Mouse (Mus musculus) CH12.LX (cell line): ENCODE data around the gene Aldh1a2. TPM values are rescaled to one million over a fixed set of nuclear protein-coding genes. Genes with fewer than 3 reads are reported as not detected.

Experiments used
- DNase-seq: peaks from one replicate; pipeline ENCODE4 v3.0.0-alpha.2; 2013; ENCODE audit errors: extremely low read depth
- H3K27ac ChIP-seq: 2 replicates; pipeline ENCODE4 v1.5.1; 2012; ENCODE audit warnings: low read depth, mild to moderate bottlenecking, control low read depth, moderate library complexity; ENCODE audit not compliant: insufficient read depth
- H3K27me3 ChIP-seq: replicated peaks from 2 replicates; pipeline ENCODE3; 2012; ENCODE audit warnings: inconsistent platforms
- H3K36me3 ChIP-seq, 2 experiments: replicated peaks in 1 of 2; 2 replicates each; pipeline versions ENCODE3 to v1.6.1; 2012; ENCODE audit warnings: inconsistent platforms in 1 of 2, low read length in 1 of 2, mild to moderate bottlenecking in 1 of 2, mixed read lengths in 1 of 2, moderate library complexity in 1 of 2; ENCODE audit not compliant: control insufficient read depth in 1 of 2, insufficient read depth in 1 of 2
- H3K4me1 ChIP-seq, 2 experiments: 2 replicates each; pipeline ENCODE4 v1.6.1; 2012; ENCODE audit warnings: inconsistent platforms in 1 of 2, moderate library complexity in 1 of 2; ENCODE audit not compliant: insufficient read depth in 2 of 2, control insufficient read depth in 1 of 2
- H3K4me2 ChIP-seq: 2 replicates; pipeline ENCODE4 v1.6.1; 2012; ENCODE audit warnings: low read depth, mild to moderate bottlenecking, control low read depth; ENCODE audit not compliant: poor library complexity, insufficient read depth, severe bottlenecking
- H3K4me3 ChIP-seq, 3 experiments: fragments of 150-350 bp in 1 of 3; sonication (generic) in 1 of 3; replicated peaks in 1 of 3; 2 replicates each; pipeline versions ENCODE3 to v1.5.1; 2011 to 2012; ENCODE audit warnings: low read depth in 2 of 3, low read length in 2 of 3, mild to moderate bottlenecking in 2 of 3, moderate library complexity in 2 of 3, control low read depth in 1 of 3, improper control_type of control experiment in 1 of 3, inconsistent platforms in 1 of 3, mixed read lengths in 1 of 3; ENCODE audit not compliant: poor library complexity in 1 of 3
- H3K79me2 ChIP-seq: replicated peaks from 2 replicates; pipeline ENCODE4 v1.6.1; 2012; ENCODE audit warnings: mild to moderate bottlenecking, moderate library complexity; ENCODE audit not compliant: control insufficient read depth, poor library complexity, insufficient read depth, severe bottlenecking; ENCODE audit errors: extremely low read depth
- H3K9ac ChIP-seq: 2 replicates; pipeline ENCODE4 v1.6.1; 2012; ENCODE audit warnings: low read depth, mild to moderate bottlenecking, control low read depth, moderate library complexity; ENCODE audit not compliant: insufficient read depth
- H3K9me3 ChIP-seq: replicated peaks from 2 replicates; pipeline ENCODE3; 2012; ENCODE audit warnings: low read length, inconsistent platforms, mixed read lengths
- CHD2 ChIP-seq: IDR thresholded peaks from 2 replicates; pipeline ENCODE4 v1.6.1; 2011; ENCODE audit warnings: low read length, improper control_type of control experiment
- ETS1 ChIP-seq: conservative IDR thresholded peaks from 2 replicates; pipeline ENCODE4 v1.6.1; 2012; ENCODE audit warnings: low read depth, mild to moderate bottlenecking, inconsistent platforms, low read length, improper control_type of control experiment, moderate library complexity
- JUN ChIP-seq: IDR thresholded peaks from 2 replicates; pipeline ENCODE4 v1.6.1; 2011; ENCODE audit warnings: low read depth, mild to moderate bottlenecking, low read length, improper control_type of control experiment, moderate library complexity; ENCODE audit not compliant: insufficient read depth
- MAFK ChIP-seq: IDR thresholded peaks from 2 replicates; pipeline ENCODE4 v1.6.1; 2011; ENCODE audit warnings: low read length, improper control_type of control experiment; ENCODE audit not compliant: insufficient replicate concordance
- MAZ ChIP-seq: IDR thresholded peaks from 2 replicates; pipeline ENCODE4 v1.6.1; 2012; ENCODE audit warnings: low read depth, mild to moderate bottlenecking, inconsistent platforms, low read length, improper control_type of control experiment, moderate library complexity
- MEF2A ChIP-seq: IDR thresholded peaks from 2 replicates; pipeline ENCODE4 v1.6.1; 2014; ENCODE audit warnings: low read depth, mild to moderate bottlenecking, inconsistent platforms, low read length, improper control_type of control experiment, borderline replicate concordance
- MYC ChIP-seq: IDR thresholded peaks from 2 replicates; pipeline ENCODE4 v1.6.1; 2011; ENCODE audit warnings: low read depth, mild to moderate bottlenecking, improper control_type of control experiment, low read length
- NRF1 ChIP-seq: IDR thresholded peaks from 2 replicates; pipeline ENCODE4 v1.6.1; 2014; ENCODE audit warnings: low read depth, mild to moderate bottlenecking, inconsistent platforms, low read length, improper control_type of control experiment, moderate library complexity
- PAX5 ChIP-seq: IDR thresholded peaks from 2 replicates; pipeline ENCODE4 v1.6.1; 2012; ENCODE audit warnings: low read length, inconsistent platforms, mixed read lengths
- POLR2A ChIP-seq: IDR thresholded peaks from 2 replicates; pipeline ENCODE4 v1.6.1; 2011; ENCODE audit warnings: low read depth, mild to moderate bottlenecking, improper control_type of control experiment, low read length
- RAD21 ChIP-seq: IDR thresholded peaks from 2 replicates; pipeline ENCODE4 v1.6.1; 2011; ENCODE audit warnings: low read depth, mild to moderate bottlenecking, low read length, improper control_type of control experiment, moderate library complexity
- TBP ChIP-seq: conservative IDR thresholded peaks from 2 replicates; pipeline ENCODE4 v1.6.1; 2011; ENCODE audit warnings: low read depth, low read length, improper control_type of control experiment
- USF1 ChIP-seq: IDR thresholded peaks from 2 replicates; pipeline ENCODE4 v1.6.1; 2014; ENCODE audit warnings: low read depth, mild to moderate bottlenecking, inconsistent platforms, low read length, improper control_type of control experiment
- USF2 ChIP-seq: conservative IDR thresholded peaks from 2 replicates; pipeline ENCODE4 v1.6.1; 2011; ENCODE audit warnings: low read depth, low read length, improper control_type of control experiment
- ZMIZ1 ChIP-seq: IDR thresholded peaks from 2 replicates; pipeline ENCODE4 v1.6.1; 2012; ENCODE audit warnings: low read depth, mild to moderate bottlenecking, inconsistent platforms, low read length, improper control_type of control experiment
- ZNF384 ChIP-seq: IDR thresholded peaks from 2 replicates; pipeline ENCODE4 v1.6.1; 2012; ENCODE audit warnings: low read depth, low read length, improper control_type of control experiment, inconsistent platforms
- dilution Hi-C: fragments of 300-500 bp; cut with MboI; formaldehyde crosslinking; loops from 2 replicates; pipeline ENCODE4 v1.14.3; 2020; ENCODE audit warnings: low sequenced_read_pairs; ENCODE audit not compliant: extremely low pct_unique_long_range_greater_than_20kb, extremely low pct_ligation_motif_present
- in situ Hi-C: fragments of 300-500 bp; cut with MboI; formaldehyde crosslinking; loops from 3 replicates; pipeline ENCODE4 v1.14.3; 2019; ENCODE audit warnings: low sequenced_read_pairs, low pct_ligation_motif_present, low pct_unique_long_range_greater_than_20kb, mixed read lengths
- polyA plus RNA-seq: library from polyadenylated mRNA; unstranded; fragments of >175 nt; gene quantifications from 2 replicates; pipeline ENCODE4 v1.2.1, GENCODE M21; 2012; ENCODE audit warnings: low read depth; ENCODE audit not compliant: insufficient read length
- total RNA-seq, 2 experiments: library from RNA; depleted of rRNA; stranded (reverse); fragments of 300-350 nt in 1 of 2; fragments of >200 nt in 1 of 2; gene quantifications; 2 replicates each; pipeline ENCODE4 v1.2.3; 2012 to 2014

The Aldh1a2 gene
- total and polyA plus RNA-seq, 3 experiments = 0.77 to 11.9 (median 1.4) TPM

GRCm38 (mm10) chr9:71219161-71219560 is 3.6 kb downstream of the Aldh1a2 start:
- in situ Hi-C loops (loop anchor here (10.0 to 25.0 kb wide), 3 partner anchors 96 to 393 kb away; no protein-coding TSS in a partner anchor), dilution Hi-C loops (no loop called here)
- H3K9me3 ChIP-seq = peaks cover 13% of the 10 kb centered on the region
- H3K27ac ChIP-seq = no peak overlapping the region
- DNase-seq = no peak
- no peak overlapping the region for H3K4me2 ChIP-seq
- no peaks in the 10 kb centered on the region for H3K36me3 ChIP-seq
- no peak overlapping the region for H3K9ac ChIP-seq
- H3K4me3 ChIP-seq = no peak overlapping the region
- no peaks in the 10 kb centered on the region for H3K4me1 ChIP-seq
- H3K79me2 ChIP-seq = no peaks in the 10 kb centered on the region
- H3K27me3 ChIP-seq = no peaks in the 10 kb centered on the region
- TF ChIP-seq USF1 (no peak), MEF2A (no peak), MAZ (no peak), ETS1 (no peak), NRF1 (no peak), MYC (no peak), RAD21 (no peak), TBP (no peak), USF2 (no peak), MAFK (no peak), ZNF384 (no peak), ZMIZ1 (no peak), POLR2A (no peak), JUN (no peak), CHD2 (no peak)

DNA sequence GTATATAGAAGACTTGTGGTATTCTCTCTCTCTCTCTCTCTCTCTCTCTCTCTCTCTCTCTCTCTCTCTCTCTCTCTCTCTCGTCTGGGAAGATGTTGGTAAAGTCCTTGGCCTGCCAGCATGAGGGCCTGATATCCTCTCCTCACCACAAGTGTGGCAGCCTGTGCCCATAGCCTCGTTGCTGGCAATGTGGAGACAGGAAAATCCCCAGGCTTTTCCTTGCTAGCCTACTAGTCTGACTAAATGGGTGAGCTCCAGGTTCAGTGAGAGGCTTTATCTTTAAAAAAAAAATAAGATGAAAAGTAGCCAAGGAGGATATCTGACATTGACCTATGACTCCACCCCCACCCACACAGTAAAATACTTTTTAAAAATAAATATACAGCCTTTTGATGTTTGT is 4.8 kb downstream of the Aldh1a2 start:
- dilution Hi-C loops (no loop called here), in situ Hi-C loops (loop anchor here (25.0 kb wide), 1 partner anchor 392 kb away; no protein-coding TSS in a partner anchor)
- no peaks in the 10 kb centered on the region for H3K79me2 ChIP-seq
- no peaks in the 10 kb centered on the region for H3K27me3 ChIP-seq
- H3K9ac ChIP-seq = no peak overlapping the region
- TF ChIP-seq RAD21 (no peak), PAX5 (no peak)
- no peak overlapping the region for H3K27ac ChIP-seq
- no peaks in the 10 kb centered on the region for H3K36me3 ChIP-seq
- no peak overlapping the region for H3K4me3 ChIP-seq
- H3K9me3 ChIP-seq = peaks cover 10% of the 10 kb centered on the region
- H3K4me1 ChIP-seq = no peaks in the 10 kb centered on the region
- H3K4me2 ChIP-seq = no peak overlapping the region
- no peak for DNase-seq
